Mouse (Mus musculus): ENCODE data around the gene Ly6g5b. TPM values are rescaled to one million over a fixed set of nuclear protein-coding genes. Genes with fewer than 3 reads are reported as not detected.

Gene Ly6g5b
- polyA plus RNA-seq, 1 experiment, result 0.28 TPM

DNA sequence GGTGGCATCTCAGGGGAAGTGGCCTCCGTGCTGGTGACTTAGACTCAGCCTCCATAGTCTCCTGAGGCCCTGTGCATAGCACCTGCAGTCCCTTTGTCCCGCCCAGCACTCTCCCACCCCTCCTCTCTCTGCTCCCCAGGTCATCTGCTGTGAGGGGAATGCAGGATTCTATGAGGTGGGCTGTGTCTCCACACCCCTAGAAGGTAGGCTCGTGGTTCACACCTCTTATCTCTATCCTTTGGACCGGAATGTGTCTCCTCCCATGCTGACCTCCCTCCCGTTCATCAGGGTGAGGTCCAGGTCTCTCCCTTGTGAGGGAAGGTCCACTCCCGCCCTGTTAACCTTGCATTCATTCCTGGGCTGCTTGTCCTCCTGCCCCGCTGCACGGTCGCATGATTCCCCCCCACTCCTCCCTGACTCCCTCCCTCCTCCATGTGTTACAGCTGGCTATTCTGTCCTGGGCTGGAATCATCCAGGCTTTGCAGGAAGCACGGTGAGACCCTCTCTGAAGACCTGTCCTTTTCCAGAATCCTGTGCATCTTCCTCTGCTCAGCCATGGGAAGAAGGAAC lies 14.9 kb downstream of the Ly6g5b start:
- Histone ChIP-seq H3K79me3 (ENCODE audit: low read depth) (no peaks in the 10 kb centered on the region), H3K79me2 (ENCODE audit: control insufficient read depth, insufficient read depth) (no peaks in the 10 kb centered on the region), H3ac (ENCODE audit: control insufficient read depth, insufficient read length, low read depth) (no peak overlapping the region), H3K4me3 (ENCODE audit: insufficient read depth, poor library complexity, severe bottlenecking) (no peak overlapping the region), H3K27me3 (ENCODE audit: control insufficient read depth, insufficient read depth, insufficient read length) (no peaks in the 10 kb centered on the region), H3K36me3 (ENCODE audit: control insufficient read depth, insufficient read depth) (peaks cover 24% of the 10 kb centered on the region)
- no peak for TF ChIP-seq CEBPB (IDR thresholded peaks at IDR 0.05; ENCODE audit: low read depth)
- no peak for TF ChIP-seq MYOD1 (IDR thresholded peaks at IDR 0.05; ENCODE audit: control insufficient read depth, insufficient read length, low read depth)
- no peak for TF ChIP-seq MAX (IDR thresholded peaks at IDR 0.05)

DNA sequence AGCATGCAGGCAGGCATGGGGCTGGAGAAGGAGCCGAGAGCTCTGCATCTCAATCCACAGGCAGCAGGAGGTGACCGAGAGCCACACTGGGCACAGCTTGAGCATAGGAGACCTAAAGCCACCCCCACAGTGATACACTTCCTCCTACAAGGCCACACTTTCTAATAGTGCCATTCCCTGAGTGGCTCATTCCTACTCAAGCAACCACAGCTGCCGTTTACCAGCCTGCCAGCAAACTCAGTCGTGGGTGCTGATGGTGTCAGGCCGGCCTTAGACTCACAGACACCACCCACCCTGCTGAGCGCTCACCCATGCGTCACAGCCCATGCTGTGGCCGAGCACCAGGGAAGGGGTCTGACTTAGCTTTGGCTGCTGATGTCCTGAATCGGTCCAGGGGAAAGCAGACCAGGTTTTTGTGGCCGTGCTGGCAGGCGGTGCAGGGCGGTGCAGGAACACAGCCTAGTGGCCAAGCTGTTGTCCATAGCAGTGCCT lies 18.0 kb downstream of the Ly6g5b start:
- TF ChIP-seq MYOG (IDR thresholded peaks at IDR 0.05; ENCODE audit: control insufficient read depth, extremely low read depth, insufficient read length), result no peak
- no peak for TF ChIP-seq USF1 (IDR thresholded peaks at IDR 0.05; ENCODE audit: low read depth)
- TF ChIP-seq CTCF (IDR thresholded peaks at IDR 0.05; ENCODE audit: control insufficient read depth, insufficient read depth, insufficient read length), result no peak
- no peak for TF ChIP-seq MYOD1 (IDR thresholded peaks at IDR 0.05; ENCODE audit: control insufficient read depth, insufficient read length, low read depth)
- no peak for TF ChIP-seq CEBPB (IDR thresholded peaks at IDR 0.05; ENCODE audit: low read depth)
- TF ChIP-seq MAX (IDR thresholded peaks at IDR 0.05), result no peak
- Histone ChIP-seq H3K27me3 (ENCODE audit: control insufficient read depth, insufficient read depth, insufficient read length) (no peaks in the 10 kb centered on the region), H3K36me3 (ENCODE audit: control insufficient read depth, insufficient read depth) (peaks cover 38% of the 10 kb centered on the region), H3K4me3 (ENCODE audit: insufficient read depth, poor library complexity, severe bottlenecking) (no peak overlapping the region), H3ac (ENCODE audit: control insufficient read depth, insufficient read length, low read depth) (no peak overlapping the region), H3K79me3 (ENCODE audit: low read depth) (no peaks in the 10 kb centered on the region), H3K79me2 (ENCODE audit: control insufficient read depth, insufficient read depth) (no peaks in the 10 kb centered on the region)

DNA sequence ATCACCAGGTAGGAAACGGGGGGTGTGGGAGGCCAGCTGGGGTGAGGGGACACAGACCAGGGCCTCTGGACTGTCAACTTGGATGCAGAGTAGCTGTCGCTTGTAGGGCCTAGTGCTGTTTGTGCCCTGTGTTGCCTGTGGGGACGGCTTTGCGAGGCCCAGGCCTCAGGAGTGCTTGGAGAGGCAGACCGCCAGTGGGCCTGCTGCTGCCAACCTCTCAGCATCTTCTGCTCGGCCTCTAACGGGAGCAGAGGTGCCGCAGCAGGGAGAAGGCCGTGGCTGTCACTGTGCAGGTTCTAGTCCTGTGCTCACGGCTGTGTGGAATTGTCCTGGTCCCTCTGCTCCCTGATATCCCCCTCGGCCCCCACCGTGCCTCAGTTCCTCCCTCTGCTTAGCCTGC lies 18.6 kb downstream of the Ly6g5b start:
- no peaks in the 10 kb centered on the region for H3K79me3 ChIP-seq (ENCODE audit: low read depth)
- H3K4me3 ChIP-seq (ENCODE audit: insufficient read depth, poor library complexity, severe bottlenecking), result no peak overlapping the region
- peaks cover 39% of the 10 kb centered on the region for H3K36me3 ChIP-seq (ENCODE audit: control insufficient read depth, insufficient read depth)
- no peak overlapping the region for H3ac ChIP-seq (ENCODE audit: control insufficient read depth, insufficient read length, low read depth)
- H3K27me3 ChIP-seq (ENCODE audit: control insufficient read depth, insufficient read depth, insufficient read length), result no peaks in the 10 kb centered on the region
- no peaks in the 10 kb centered on the region for H3K79me2 ChIP-seq (ENCODE audit: control insufficient read depth, insufficient read depth)
- no peak for TF ChIP-seq MYOD1 (IDR thresholded peaks at IDR 0.05; ENCODE audit: control insufficient read depth, insufficient read length, low read depth)
- TF ChIP-seq MYOG (IDR thresholded peaks at IDR 0.05; ENCODE audit: control insufficient read depth, extremely low read depth, insufficient read length), result no peak
- no peak for TF ChIP-seq MAX (IDR thresholded peaks at IDR 0.05)
- no peak for TF ChIP-seq USF1 (IDR thresholded peaks at IDR 0.05; ENCODE audit: low read depth)
- TF ChIP-seq CEBPB (IDR thresholded peaks at IDR 0.05; ENCODE audit: low read depth), result no peak
- no peak for TF ChIP-seq CTCF (IDR thresholded peaks at IDR 0.05; ENCODE audit: control insufficient read depth, insufficient read depth, insufficient read length)
- no peak for TF ChIP-seq FOSL1 (IDR thresholded peaks at IDR 0.05; ENCODE audit: insufficient read depth, low read length, poor library complexity, severe bottlenecking)

DNA sequence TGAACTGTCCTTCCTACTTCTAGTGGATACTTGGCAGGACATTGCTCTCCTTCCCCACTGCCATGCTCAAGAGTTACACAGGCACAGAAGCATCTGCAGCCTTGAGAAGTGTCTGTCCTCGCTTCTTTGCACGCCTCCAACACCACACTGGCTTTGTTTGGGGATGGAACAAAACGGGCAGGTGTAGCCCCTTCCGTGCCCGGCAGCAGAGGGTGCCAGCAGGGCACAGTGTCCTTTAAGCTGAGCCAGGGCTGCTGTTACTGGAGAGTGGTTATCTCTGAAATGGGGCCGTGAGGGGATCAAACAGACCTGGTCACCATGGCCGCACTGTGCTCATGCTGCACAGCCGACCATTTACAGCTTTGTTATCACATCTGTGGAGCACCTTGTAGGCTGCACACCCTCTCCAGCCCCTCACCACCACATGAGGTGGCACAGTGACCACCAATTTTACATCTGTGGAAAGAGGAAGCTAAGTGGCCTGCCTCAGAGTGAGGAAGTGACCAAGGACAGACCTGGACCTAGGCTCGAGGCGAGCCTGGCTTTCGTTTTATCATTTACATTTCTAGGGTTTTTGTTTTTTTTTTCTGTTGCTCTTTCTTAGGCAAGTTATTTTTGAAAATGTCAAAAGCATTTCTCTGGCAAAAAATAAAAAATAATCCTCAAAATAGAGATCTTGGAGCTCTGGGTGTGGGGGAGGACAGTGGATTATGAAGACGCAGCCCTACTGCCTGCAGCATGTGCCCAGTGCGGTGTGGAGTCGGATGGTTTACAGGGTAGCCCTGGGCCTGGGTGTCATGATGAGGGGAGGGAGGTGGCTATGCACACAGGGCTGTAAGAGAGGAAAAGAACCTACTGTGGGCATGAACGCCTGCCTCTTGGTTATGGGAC lies 20.5 kb downstream of the Ly6g5b start:
- H3K36me3 ChIP-seq (ENCODE audit: control insufficient read depth, insufficient read depth), result peaks cover 28% of the 10 kb centered on the region

DNA sequence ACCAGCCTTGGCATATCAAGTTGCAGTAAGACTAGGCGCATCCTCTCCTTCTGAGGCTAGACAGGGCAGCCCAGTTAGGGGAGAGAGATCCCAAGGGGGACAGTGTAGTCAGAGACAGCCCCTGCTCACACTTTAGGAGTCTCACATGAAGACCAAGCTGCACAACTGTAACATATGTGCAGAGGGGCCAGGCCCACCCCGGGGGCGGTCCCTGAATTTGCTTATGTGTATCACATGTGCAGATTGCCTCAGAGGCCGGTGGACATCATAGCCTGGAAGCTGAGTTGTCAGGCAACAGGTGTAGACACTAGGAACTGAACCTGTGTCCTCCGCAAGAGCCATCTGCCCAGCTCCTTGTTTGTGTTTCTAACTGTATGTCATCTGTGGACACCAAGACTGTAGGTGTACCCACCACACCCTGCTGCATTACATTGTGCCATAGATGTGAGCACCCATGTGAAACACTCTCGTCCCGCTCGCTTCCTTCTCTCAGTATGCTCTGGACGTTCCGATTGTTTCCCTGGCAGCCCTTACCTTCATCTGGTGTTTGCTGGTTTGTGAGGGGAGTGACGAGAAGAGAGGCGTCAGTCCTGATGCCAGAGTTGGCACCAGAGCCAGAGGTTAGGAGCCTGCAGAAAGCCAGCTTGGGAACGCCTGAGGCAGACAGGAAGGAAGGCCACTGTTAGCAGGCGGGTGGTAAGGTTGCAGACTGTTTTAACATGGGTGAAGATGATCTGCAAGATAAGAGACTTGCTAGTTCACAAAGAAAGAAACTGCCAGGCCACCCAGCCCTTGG lies 22.6 kb downstream of the Ly6g5b start:
- Histone ChIP-seq H3K36me3 (ENCODE audit: control insufficient read depth, insufficient read depth) (peaks cover 22% of the 10 kb centered on the region), H3K79me3 (ENCODE audit: low read depth) (peaks cover 3% of the 10 kb centered on the region), H3ac (ENCODE audit: control insufficient read depth, insufficient read length, low read depth) (no peak overlapping the region), H3K27me3 (ENCODE audit: control insufficient read depth, insufficient read depth, insufficient read length) (no peaks in the 10 kb centered on the region), H3K4me3 (ENCODE audit: insufficient read depth, poor library complexity, severe bottlenecking) (no peak overlapping the region), H3K79me2 (ENCODE audit: control insufficient read depth, insufficient read depth) (peaks cover 17% of the 10 kb centered on the region)
- TF ChIP-seq CTCF (IDR thresholded peaks at IDR 0.05; ENCODE audit: control insufficient read depth, insufficient read depth, insufficient read length) (no peak), FOSL1 (IDR thresholded peaks at IDR 0.05; ENCODE audit: insufficient read depth, low read length, poor library complexity, severe bottlenecking) (no peak)

More for the DNA sequence above, 20.5 kb downstream of the Ly6g5b start:
- no peak overlapping the region for H3K4me3 ChIP-seq (ENCODE audit: insufficient read depth, poor library complexity, severe bottlenecking)
- H3K79me3 ChIP-seq (ENCODE audit: low read depth), result peaks cover 3% of the 10 kb centered on the region
- peaks cover 14% of the 10 kb centered on the region for H3K79me2 ChIP-seq (ENCODE audit: control insufficient read depth, insufficient read depth)
- H3ac ChIP-seq (ENCODE audit: control insufficient read depth, insufficient read length, low read depth), result no peak overlapping the region
- no peaks in the 10 kb centered on the region for H3K27me3 ChIP-seq (ENCODE audit: control insufficient read depth, insufficient read depth, insufficient read length)
- TF ChIP-seq MYOG (IDR thresholded peaks at IDR 0.05; ENCODE audit: control insufficient read depth, extremely low read depth, insufficient read length) (no peak), FOSL1 (IDR thresholded peaks at IDR 0.05; ENCODE audit: insufficient read depth, low read length, poor library complexity, severe bottlenecking) (no peak), MYOD1 (IDR thresholded peaks at IDR 0.05; ENCODE audit: control insufficient read depth, insufficient read length, low read depth) (no peak), CTCF (IDR thresholded peaks at IDR 0.05; ENCODE audit: control insufficient read depth, insufficient read depth, insufficient read length) (no peak), MAX (IDR thresholded peaks at IDR 0.05) (no peak), USF1 (IDR thresholded peaks at IDR 0.05; ENCODE audit: low read depth) (no peak), CEBPB (IDR thresholded peaks at IDR 0.05; ENCODE audit: low read depth) (no peak)

All from C2C12 (cell line).